Mouse (Mus musculus) limb, embryonic 15.5 days (tissue): ENCODE measurements around the gene Myof. TPM values are rescaled to one million over a fixed set of nuclear protein-coding genes. Genes with fewer than 3 reads are reported as not detected.

Experiments used
- ATAC-seq: fragments of 200-750 bp; cut with Nextera tagmentation; 2 replicates; pipeline ENCODE4 v1.8.0; 2017; ENCODE audit warnings: low read depth, moderate TSS enrichment; ENCODE audit not compliant: insufficient number of reproducible peaks, low FRiP score, low TSS enrichment
- H3K27ac ChIP-seq: fragments of 300-500 bp; sonication (generic); 2 replicates; pipeline ENCODE4 v1.5.1; 2015; ENCODE audit warnings: moderate library complexity, mild to moderate bottlenecking, inconsistent platforms
- H3K27me3 ChIP-seq: fragments of 300-500 bp; sonication (generic); 2 replicates; pipeline ENCODE4 v1.6.1; 2015; ENCODE audit warnings: inconsistent platforms
- H3K36me3 ChIP-seq: fragments of 300-500 bp; sonication (generic); 2 replicates; pipeline ENCODE4 v1.6.1; 2015; ENCODE audit warnings: inconsistent platforms
- H3K4me1 ChIP-seq: fragments of 300-500 bp; sonication (generic); 2 replicates; pipeline ENCODE4 v1.6.1; 2015; ENCODE audit warnings: inconsistent platforms
- H3K4me2 ChIP-seq: fragments of 300-500 bp; sonication (generic); 2 replicates; pipeline ENCODE4 v1.6.1; 2015; ENCODE audit warnings: mild to moderate bottlenecking, inconsistent platforms
- H3K4me3 ChIP-seq: fragments of 300-500 bp; sonication (generic); 2 replicates; pipeline ENCODE4 v1.5.1; 2015; ENCODE audit warnings: mild to moderate bottlenecking, inconsistent platforms
- H3K9ac ChIP-seq: fragments of 300-500 bp; sonication (generic); 2 replicates; pipeline ENCODE4 v1.6.1; 2015; ENCODE audit warnings: inconsistent platforms
- H3K9me3 ChIP-seq: fragments of 300-500 bp; sonication (generic); 2 replicates; pipeline ENCODE4 v1.6.1; 2016; ENCODE audit warnings: inconsistent platforms
- WGBS: fragments of 180-500 bp; shearing (Covaris S2); methylation state at CpG from one replicate; pipeline ENCODE4 v1.1.7; 2015; 5-methylcytosine and 5-hydroxymethylcytosine counted together
- polyA plus RNA-seq: library from polyadenylated mRNA; unstranded; fragments of >200 nt; fragmentation: Nextera tagmentation; extraction: Ambion mirVana; gene quantifications from 2 replicates; pipeline ENCODE4 v1.2.1, GENCODE M21; 2015

The Myof gene
- polyA plus RNA-seq, result 11.9 and 14.1 TPM in 2 replicates

- peak within 1 kb of the TSS; percentile 52 for H3K4me3 ChIP-seq
- H3K9ac ChIP-seq, result peak within 1 kb of the TSS; percentile 47
- peak within 1 kb of the TSS; percentile 86 for H3K27ac ChIP-seq
- H3K4me2 ChIP-seq, result peak within 1 kb of the TSS; percentile 80
- H3K4me1 ChIP-seq, result peaks cover 15% of the 10 kb centered on the region
- H3K27me3 ChIP-seq, result no peaks in the 10 kb centered on the region
- H3K9me3 ChIP-seq, result no peaks in the 10 kb centered on the region
- WGBS, result under 1% methylated on average over 28 of the region's 28 CpGs
- peak; percentile 67 for ATAC-seq
- H3K36me3 ChIP-seq, result no peaks in the 10 kb centered on the region
These were observed at the start of gene Myof for GRCm38 (mm10) chr19:38043281-38043981. Myof (minus strand) TSS chr19:38043577.

DNA sequence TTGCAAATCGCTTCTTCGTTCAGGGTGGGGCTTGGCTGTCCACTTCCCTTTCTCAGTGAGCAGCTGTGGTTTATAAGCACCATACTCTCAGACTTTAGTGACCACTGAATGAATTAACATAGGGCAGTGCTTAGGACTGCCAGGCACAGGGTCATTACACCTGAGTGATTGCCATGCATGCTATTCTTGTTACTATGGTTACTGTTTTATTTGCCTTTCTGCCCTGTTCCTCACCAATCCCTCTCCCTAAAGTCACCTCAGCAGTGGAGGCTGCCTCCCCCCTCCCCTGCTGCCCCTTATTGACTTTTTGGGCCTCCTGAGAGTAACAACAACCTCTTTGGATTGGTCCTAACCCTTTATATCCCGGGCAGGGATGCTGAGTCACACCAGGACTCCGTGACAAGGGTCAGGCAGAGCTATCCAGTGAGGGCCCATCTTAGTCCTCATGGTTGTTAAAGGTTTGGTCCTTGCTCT, 48.2 kb upstream of the Myof start:
- WGBS, result 55% methylated on average over 4 of the region's 4 CpGs

DNA sequence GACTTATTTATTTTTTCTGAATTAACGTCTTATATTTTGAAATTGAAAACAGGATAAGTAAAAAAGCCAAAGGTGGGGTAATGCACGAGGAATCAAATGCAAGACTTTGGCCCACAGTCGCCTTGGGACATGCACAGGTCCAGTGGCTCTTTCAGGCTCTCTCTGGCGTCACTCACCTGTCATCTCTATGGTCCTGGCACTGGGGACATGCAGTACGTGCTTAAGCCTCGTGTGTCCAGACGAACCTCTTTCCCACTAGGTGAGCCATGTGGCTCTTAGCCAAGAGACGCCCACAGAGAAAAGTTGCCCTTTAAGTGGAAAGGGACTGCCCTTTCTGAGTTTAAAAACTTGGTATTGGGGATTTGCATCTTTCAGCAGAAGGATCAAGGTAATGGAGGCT, 46.0 kb upstream of the Myof start:
- Histone ChIP-seq H3K36me3 (no peaks in the 10 kb centered on the region), H3K9me3 (no peaks in the 10 kb centered on the region), H3K4me2 (no peak overlapping the region), H3K4me3 (no peak overlapping the region), H3K9ac (no peak overlapping the region), H3K4me1 (peaks cover 5% of the 10 kb centered on the region; the same call in 1 of the 2 replicates), H3K27me3 (peaks cover 4% of the 10 kb centered on the region; the same call in 1 of the 2 replicates), H3K27ac (no peak overlapping the region)
- WGBS, result 73% methylated on average over 8 of the region's 8 CpGs
- ATAC-seq, result no peak

More for the DNA sequence above, 48.2 kb upstream of the Myof start:
- H3K9ac ChIP-seq, result no peak overlapping the region
- peaks cover 5% of the 10 kb centered on the region; the same call in 1 of the 2 replicates for H3K4me1 ChIP-seq
- no peak overlapping the region for H3K4me3 ChIP-seq
- ATAC-seq, result no peak
- peaks cover 18% of the 10 kb centered on the region for H3K27me3 ChIP-seq
- H3K36me3 ChIP-seq, result no peaks in the 10 kb centered on the region
- no peak overlapping the region for H3K27ac ChIP-seq
- no peaks in the 10 kb centered on the region for H3K9me3 ChIP-seq
- H3K4me2 ChIP-seq, result no peak overlapping the region

DNA sequence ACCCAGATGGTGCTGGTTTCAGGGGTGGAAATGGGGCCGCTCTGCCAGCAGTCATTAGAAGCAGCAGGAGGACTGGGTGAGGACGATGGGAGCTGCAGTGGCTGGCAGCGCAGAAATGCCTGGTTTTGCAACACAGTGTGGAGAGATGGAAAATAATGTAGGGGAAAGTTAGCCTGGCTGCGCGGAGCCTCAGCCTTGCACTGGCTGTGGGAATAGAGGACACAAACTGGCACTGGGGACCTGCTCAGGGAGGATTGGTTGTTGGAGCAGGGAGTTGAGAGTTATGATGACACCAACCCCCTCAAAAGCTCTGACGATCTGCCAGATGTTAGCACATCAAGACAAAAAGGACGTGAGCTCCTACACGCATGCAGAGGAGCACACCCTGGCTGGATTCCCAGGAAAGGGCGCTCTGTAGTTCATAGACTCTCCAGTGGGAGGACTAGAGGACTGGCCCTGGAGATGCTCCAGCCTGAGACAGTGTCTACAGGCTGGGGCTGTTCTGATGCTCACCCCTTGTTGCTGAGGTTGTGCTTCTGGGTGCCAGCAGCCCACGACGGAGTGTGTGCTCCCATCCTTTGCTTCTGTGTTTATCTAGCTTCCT, 43.7 kb upstream of the Myof start:
- Histone ChIP-seq H3K27ac (0 out of 2 replicates have a peak overlapping the region, but pooled peaks have one; percentile 24), H3K36me3 (no peaks in the 10 kb centered on the region), H3K4me1 (peaks cover 5% of the 10 kb centered on the region; the same call in 1 of the 2 replicates), H3K27me3 (no peaks in the 10 kb centered on the region), H3K9ac (no peak overlapping the region), H3K9me3 (no peaks in the 10 kb centered on the region), H3K4me3 (no peak overlapping the region), H3K4me2 (no peak overlapping the region)
- ATAC-seq, result no peak
- 45% methylated on average over 11 of the region's 11 CpGs for WGBS

DNA sequence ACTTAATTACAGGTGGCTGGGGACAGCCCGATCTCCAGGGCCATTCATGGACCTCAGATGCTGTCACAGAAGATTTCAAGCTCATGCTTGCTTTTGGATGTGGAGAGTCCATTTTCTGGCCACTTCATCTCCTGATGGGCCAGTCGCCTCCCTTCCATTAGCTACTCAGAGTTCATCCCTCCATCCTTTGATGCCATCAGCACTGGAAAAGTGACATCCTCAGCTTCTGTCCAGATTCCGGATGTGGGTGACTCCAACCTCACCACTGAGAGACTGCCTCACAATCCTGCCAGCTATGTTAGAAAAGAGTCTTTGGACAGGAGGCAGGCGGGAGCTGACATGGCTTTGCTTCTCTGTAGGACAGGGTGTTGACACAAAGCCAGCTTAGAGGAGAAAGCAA, 42.5 kb upstream of the Myof start:
- ATAC-seq, result no peak

DNA sequence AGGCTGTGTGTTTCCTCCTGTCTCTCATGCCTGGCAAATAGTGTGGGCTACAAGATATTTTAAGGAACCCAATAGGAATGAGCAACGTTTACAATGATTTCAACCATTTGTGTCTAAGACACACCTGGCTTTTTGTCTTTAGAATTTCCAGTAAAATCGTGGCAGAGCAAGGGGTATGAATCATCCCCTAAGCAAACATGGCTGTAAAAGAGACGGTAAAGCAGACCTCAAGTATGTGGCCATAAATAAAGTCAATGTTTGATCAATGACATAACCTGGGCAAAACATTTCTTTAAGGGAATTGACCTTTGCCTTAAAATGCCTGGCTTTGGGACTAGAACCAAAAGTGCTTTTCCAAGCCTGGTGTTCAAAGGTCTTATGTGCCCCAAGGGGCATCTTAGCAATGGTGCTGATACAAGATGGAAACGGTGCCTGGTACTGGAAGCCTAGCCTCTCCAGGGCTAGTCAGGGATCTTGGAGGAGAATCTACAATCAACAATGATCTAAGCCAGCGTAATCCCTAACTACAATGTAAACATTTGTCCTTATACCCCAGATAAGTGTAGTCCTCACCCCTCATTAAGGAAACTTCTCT, 39.7 kb upstream of the Myof start:
- WGBS, result 45% methylated on average over 5 of the region's 5 CpGs
- H3K27me3 ChIP-seq, result no peaks in the 10 kb centered on the region
- H3K36me3 ChIP-seq, result no peaks in the 10 kb centered on the region
- no peak overlapping the region for H3K9ac ChIP-seq
- no peaks in the 10 kb centered on the region for H3K9me3 ChIP-seq
- H3K27ac ChIP-seq, result no peak overlapping the region
- peaks cover 5% of the 10 kb centered on the region; the same call in 1 of the 2 replicates for H3K4me1 ChIP-seq
- H3K4me2 ChIP-seq, result no peak overlapping the region
- no peak overlapping the region for H3K4me3 ChIP-seq
- ATAC-seq, result no peak

More for the DNA sequence above, 42.5 kb upstream of the Myof start:
- Histone ChIP-seq H3K9me3 (no peaks in the 10 kb centered on the region), H3K9ac (no peak overlapping the region), H3K4me3 (no peak overlapping the region), H3K4me1 (peaks cover 5% of the 10 kb centered on the region; the same call in 1 of the 2 replicates), H3K36me3 (no peaks in the 10 kb centered on the region), H3K4me2 (no peak overlapping the region), H3K27ac (no peak overlapping the region), H3K27me3 (no peaks in the 10 kb centered on the region)
- 82% methylated on average over 4 of the region's 4 CpGs for WGBS

DNA sequence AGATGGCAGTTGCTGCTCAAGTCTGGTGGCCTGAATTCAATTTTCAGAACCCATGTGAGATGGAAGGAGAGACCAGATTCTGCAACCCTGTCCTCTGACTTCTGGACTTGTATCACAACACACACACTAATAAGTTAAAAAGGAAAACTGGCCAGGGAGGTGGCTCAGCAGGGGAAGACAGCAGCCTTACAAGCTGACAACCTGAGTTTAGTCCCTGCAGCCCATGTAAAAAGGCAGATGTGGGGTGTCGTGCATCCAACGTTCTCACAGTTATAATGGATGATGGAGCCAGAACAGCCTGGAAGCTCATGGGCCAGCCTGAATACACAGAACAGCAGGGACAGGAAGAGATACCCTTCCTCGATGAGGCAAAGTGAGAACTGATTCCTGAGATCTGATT, 38.0 kb upstream of the Myof start:
- no peak overlapping the region for H3K4me2 ChIP-seq
- no peak for ATAC-seq
- WGBS, result 71% methylated on average over 3 of the region's 3 CpGs

GRCm38 (mm10) chr19:38077851-38078540, 34.6 kb upstream of the Myof start:
- Histone ChIP-seq H3K4me2 (no peak overlapping the region), H3K9me3 (no peaks in the 10 kb centered on the region), H3K27ac (no peak overlapping the region), H3K27me3 (no peaks in the 10 kb centered on the region), H3K9ac (no peak overlapping the region), H3K4me3 (no peak overlapping the region), H3K36me3 (peaks cover 8% of the 10 kb centered on the region), H3K4me1 (no peaks in the 10 kb centered on the region)
- ATAC-seq, result no peak
- WGBS, result 57% methylated on average over 3 of the region's 3 CpGs

More for the DNA sequence above, 38.0 kb upstream of the Myof start:
- Histone ChIP-seq H3K4me1 (no peaks in the 10 kb centered on the region), H3K36me3 (no peaks in the 10 kb centered on the region), H3K9ac (no peak overlapping the region), H3K4me3 (no peak overlapping the region), H3K9me3 (no peaks in the 10 kb centered on the region), H3K27ac (no peak overlapping the region), H3K27me3 (no peaks in the 10 kb centered on the region)

GRCm38 (mm10) chr19:38076251-38076650, 32.9 kb upstream of the Myof start:
- H3K4me1 ChIP-seq, result no peaks in the 10 kb centered on the region
- WGBS, result 75% methylated on average over 2 of the region's 2 CpGs
- H3K4me2 ChIP-seq, result no peak overlapping the region
- H3K9me3 ChIP-seq, result no peaks in the 10 kb centered on the region
- no peak overlapping the region for H3K4me3 ChIP-seq
- no peak overlapping the region for H3K9ac ChIP-seq
- H3K27me3 ChIP-seq, result no peaks in the 10 kb centered on the region
- peaks cover 24% of the 10 kb centered on the region for H3K36me3 ChIP-seq
- ATAC-seq, result no peak
- H3K27ac ChIP-seq, result no peak overlapping the region

- no peaks in the 10 kb centered on the region for H3K4me1 ChIP-seq
- H3K27me3 ChIP-seq, result no peaks in the 10 kb centered on the region
- peaks cover 36% of the 10 kb centered on the region for H3K36me3 ChIP-seq
- WGBS, result 85% methylated on average over 11 of the region's 11 CpGs
- H3K9ac ChIP-seq, result no peak overlapping the region
- no peaks in the 10 kb centered on the region for H3K9me3 ChIP-seq
- H3K4me2 ChIP-seq, result no peak overlapping the region
- H3K4me3 ChIP-seq, result no peak overlapping the region
- no peak overlapping the region for H3K27ac ChIP-seq
- ATAC-seq, result no peak
These were observed 31.7 kb upstream of the Myof start for GRCm38 (mm10) chr19:38075051-38075450.

- Histone ChIP-seq H3K27me3 (no peaks in the 10 kb centered on the region), H3K27ac (no peak overlapping the region), H3K4me1 (no peaks in the 10 kb centered on the region), H3K9me3 (no peaks in the 10 kb centered on the region), H3K4me3 (no peak overlapping the region), H3K36me3 (peaks cover 39% of the 10 kb centered on the region), H3K4me2 (no peak overlapping the region), H3K9ac (no peak overlapping the region)
- ATAC-seq, result no peak
- 91% methylated on average over 5 of the region's 5 CpGs for WGBS
These were observed 29.8 kb upstream of the Myof start for GRCm38 (mm10) chr19:38073226-38073625.
